Mouse (Mus musculus): ENCODE measurements around the gene Ism2. TPM values are rescaled to one million over a fixed set of nuclear protein-coding genes. Genes with fewer than 3 reads are reported as not detected.

Gene Ism2
- polyA plus RNA-seq, 1 experiment, result not detected

DNA sequence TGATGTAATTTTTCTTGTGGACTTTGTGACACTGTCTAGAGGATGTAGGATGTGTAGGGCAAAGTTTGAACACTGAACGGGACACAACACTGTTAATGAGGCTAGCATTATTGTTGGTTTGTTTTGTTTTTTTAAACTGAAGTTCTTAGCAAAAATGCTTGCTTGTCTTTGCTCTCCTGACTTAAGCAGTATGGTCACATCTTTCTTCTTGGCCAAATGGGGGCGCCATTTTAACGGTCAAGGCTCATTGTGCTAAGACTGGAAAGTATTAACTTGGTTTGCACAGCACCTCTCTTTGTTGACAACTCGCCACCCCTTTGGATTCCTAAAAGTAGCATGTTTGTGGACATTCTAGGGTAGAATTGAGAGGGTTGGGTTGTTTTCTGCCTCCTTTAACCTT, 31.8 kb downstream of the Ism2 start:
- Histone ChIP-seq H3K4me1 (ENCODE audit: control insufficient read depth, insufficient read depth, low read length) (0 out of 2 replicates have a peak, but pooled peaks cover 2% of the 10 kb centered on the region), H3K4me3 (replicated peaks; ENCODE audit: control insufficient read depth, low read depth, low read length) (no peak overlapping the region), H3K27ac (ENCODE audit: control insufficient read depth, insufficient read depth, low read depth, low read length, poor library complexity) (no peak overlapping the region)
- WGBS, result 18% methylated on average over 4 of the region's 4 CpGs
- TF ChIP-seq POLR2A (IDR thresholded peaks at IDR 0.05; ENCODE audit: borderline replicate concordance, control insufficient read depth, low read depth, low read length) (no peak), CTCF (IDR thresholded peaks at IDR 0.05; ENCODE audit: control insufficient read depth, insufficient read depth, low read length) (no peak)

DNA sequence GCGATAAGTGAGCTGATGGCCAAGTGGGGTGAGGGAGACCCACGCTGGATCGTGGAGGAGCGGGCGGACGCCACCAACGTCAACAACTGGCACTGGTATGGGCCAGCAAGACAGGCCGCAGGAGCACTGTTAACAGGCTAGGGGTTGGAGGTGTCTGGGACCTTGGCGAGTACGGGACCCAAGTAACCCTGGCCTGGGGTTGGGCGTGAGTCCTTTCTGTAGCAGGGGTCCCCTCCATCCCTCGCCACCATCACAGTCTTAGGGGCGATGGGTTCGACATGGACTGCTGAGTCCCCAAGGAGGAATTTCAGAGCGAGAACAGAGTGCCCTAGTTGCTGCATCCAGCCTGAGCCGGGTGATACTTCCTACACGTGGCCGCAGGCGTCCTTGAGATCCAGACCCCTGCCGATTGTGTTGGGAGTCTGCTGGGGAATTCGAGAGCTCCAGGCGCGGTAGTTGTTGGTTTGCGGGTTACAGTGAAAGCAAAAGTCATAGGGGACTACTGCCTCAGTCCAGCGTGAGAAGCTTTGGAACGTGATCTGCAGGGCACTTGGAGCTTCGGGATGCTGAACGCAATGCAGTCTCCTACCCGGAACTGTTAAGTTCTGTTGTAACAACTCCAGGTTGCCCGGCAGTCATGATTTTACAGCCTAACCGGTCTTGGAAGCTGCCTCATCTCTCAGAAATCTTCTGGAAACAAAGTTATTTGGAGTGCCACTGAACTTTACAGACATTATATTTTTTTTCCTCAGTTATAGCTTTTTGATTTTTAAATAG, 32.5 kb downstream of the Ism2 start:
- WGBS, result under 1% methylated on average over 31 of the region's 31 CpGs
- Histone ChIP-seq H3K4me3 (replicated peaks; ENCODE audit: control insufficient read depth, low read depth, low read length) (peak overlapping the region; percentile 94), H3K27ac (ENCODE audit: control insufficient read depth, insufficient read depth, low read depth, low read length, poor library complexity) (peak overlapping the region; percentile 82), H3K4me1 (ENCODE audit: control insufficient read depth, insufficient read depth, low read length) (0 out of 2 replicates have a peak, but pooled peaks cover 2% of the 10 kb centered on the region)
- TF ChIP-seq POLR2A (IDR thresholded peaks at IDR 0.05; ENCODE audit: borderline replicate concordance, control insufficient read depth, low read depth, low read length) (no peak), CTCF (IDR thresholded peaks at IDR 0.05; ENCODE audit: control insufficient read depth, insufficient read depth, low read length) (no peak)

DNA sequence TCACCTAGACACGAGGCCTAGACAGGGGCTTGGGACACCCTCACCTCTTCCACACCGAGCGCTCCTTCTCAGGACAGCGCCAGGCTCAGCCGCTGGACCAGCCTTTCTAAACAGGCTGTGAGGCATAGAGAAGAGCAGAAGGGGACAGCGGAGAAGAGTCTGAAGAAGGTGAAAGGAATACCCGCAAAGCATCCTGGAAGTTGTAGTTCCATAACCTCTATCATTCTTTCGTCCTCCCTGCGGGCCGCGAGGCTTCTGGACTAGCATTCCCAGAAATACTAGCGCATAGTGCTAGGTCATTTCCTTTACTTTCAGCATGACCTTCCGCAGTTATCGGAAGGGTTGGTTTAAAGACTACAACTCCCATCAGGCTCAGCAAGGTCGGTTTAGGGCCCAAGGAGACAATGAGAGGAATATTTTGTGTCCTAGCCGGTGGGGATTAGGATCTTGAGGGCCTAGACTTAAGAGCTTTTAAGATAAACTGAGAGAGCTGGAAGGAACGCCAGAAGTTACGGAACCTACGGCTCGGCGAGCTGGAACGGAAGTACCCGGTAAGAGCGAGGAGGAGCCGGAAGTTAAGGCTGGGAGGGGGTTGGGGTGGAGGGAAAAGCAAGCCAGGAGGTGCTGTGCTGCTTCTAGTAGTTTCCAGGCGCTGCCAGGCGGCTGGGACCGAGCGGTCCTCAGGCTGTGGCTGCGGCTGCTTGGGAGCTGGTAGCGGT, 33.2 kb downstream of the Ism2 start, which contains the start of the genes Vipas39 and Ahsa1:
Gene Vipas39, minus strand, starts transcription at position 149 of the 719 bp plus-strand sequence.
Gene Ahsa1, plus strand, starts transcription at position 372 of the 719 bp plus-strand sequence.
- Histone ChIP-seq H3K4me1 (ENCODE audit: control insufficient read depth, insufficient read depth, low read length) (peaks cover 5% of the 10 kb centered on the region; the same call in 1 of the 2 replicates), H3K27ac (ENCODE audit: control insufficient read depth, insufficient read depth, low read depth, low read length, poor library complexity) (peak within 1 kb of the TSS; percentile 82), H3K4me3 (replicated peaks; ENCODE audit: control insufficient read depth, low read depth, low read length) (peak within 1 kb of the TSS; percentile 94)
- WGBS, result under 1% methylated on average over 31 of the region's 31 CpGs
- TF ChIP-seq CTCF (IDR thresholded peaks at IDR 0.05; ENCODE audit: control insufficient read depth, insufficient read depth, low read length) (no peak), POLR2A (IDR thresholded peaks at IDR 0.05; ENCODE audit: borderline replicate concordance, control insufficient read depth, low read depth, low read length) (peak; percentile 95; the same call in 1 of the 2 replicates)

DNA sequence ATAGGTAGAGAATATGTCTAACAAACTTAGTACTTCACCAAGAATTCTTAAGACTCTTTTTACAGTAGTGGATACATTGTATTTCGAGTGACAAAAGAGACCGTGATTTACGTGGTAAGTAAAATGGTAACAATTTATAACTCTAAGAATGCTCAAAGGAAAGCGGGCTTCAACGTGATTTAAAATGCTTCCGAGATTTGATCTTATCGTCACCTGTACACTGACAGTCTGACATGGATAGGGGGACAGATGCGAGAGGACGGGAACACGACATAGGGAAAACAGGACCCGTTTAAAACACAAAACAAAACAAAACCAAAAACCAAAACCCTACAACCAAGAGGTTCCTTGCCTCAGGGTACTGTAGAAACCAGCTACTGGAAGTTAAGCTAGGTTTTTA, 34.1 kb downstream of the Ism2 start:
- no peak overlapping the region for H3K27ac ChIP-seq (ENCODE audit: control insufficient read depth, insufficient read depth, low read depth, low read length, poor library complexity)
- peak overlapping the region; percentile 94 for H3K4me3 ChIP-seq (replicated peaks; ENCODE audit: control insufficient read depth, low read depth, low read length)
- 18% methylated on average over 11 of the region's 11 CpGs for WGBS
- peaks cover 5% of the 10 kb centered on the region; the same call in 1 of the 2 replicates for H3K4me1 ChIP-seq (ENCODE audit: control insufficient read depth, insufficient read depth, low read length)
- TF ChIP-seq CTCF (IDR thresholded peaks at IDR 0.05; ENCODE audit: control insufficient read depth, insufficient read depth, low read length), result no peak
- no peak for TF ChIP-seq POLR2A (IDR thresholded peaks at IDR 0.05; ENCODE audit: borderline replicate concordance, control insufficient read depth, low read depth, low read length)

DNA sequence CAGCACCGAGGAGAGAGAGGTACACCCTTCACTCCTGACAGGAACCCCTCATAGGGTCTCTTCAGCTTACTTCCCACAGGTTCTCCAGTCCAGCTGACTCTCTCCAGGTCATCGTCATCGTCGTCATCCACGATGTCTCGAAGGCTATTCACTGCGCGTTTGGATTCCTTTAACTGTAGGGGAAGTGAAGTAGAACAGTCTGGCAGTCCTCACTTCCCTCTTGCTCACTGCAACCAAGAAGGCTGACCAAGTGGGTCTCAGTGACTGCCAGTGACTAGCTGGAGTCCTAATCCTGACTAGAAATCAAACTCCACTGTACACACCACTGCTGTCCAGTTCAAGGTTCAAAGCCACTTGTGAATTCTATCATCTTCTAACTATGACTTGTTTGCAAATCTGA, 38.9 kb downstream of the Ism2 start:
- Histone ChIP-seq H3K4me1 (ENCODE audit: control insufficient read depth, insufficient read depth, low read length) (peaks cover 3% of the 10 kb centered on the region; the same call in 1 of the 2 replicates), H3K4me3 (replicated peaks; ENCODE audit: control insufficient read depth, low read depth, low read length) (no peak overlapping the region), H3K27ac (ENCODE audit: control insufficient read depth, insufficient read depth, low read depth, low read length, poor library complexity) (no peak overlapping the region)
- 89% methylated on average over 8 of the region's 8 CpGs for WGBS
- TF ChIP-seq POLR2A (IDR thresholded peaks at IDR 0.05; ENCODE audit: borderline replicate concordance, control insufficient read depth, low read depth, low read length) (no peak), CTCF (IDR thresholded peaks at IDR 0.05; ENCODE audit: control insufficient read depth, insufficient read depth, low read length) (no peak)

DNA sequence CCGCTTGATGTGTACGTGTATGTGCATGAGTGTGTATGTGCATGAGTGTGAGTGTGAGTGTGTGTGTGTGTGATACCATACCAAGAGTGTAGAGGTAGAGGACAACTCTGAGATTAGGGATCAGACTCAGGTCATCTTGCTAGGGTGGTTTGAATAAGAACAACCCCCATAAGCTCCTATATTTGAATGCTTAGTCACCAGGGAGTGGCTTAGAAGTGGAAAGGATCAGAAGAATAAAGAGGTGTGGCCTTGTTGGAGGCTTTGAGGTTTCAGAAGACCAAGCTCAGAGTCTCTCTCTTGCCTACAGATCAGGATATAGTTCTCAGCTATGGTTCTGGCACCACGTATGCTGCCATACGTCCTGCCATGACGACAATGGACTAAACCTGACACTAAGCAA, 42.9 kb downstream of the Ism2 start:
- TF ChIP-seq POLR2A (IDR thresholded peaks at IDR 0.05; ENCODE audit: borderline replicate concordance, control insufficient read depth, low read depth, low read length) (no peak), CTCF (IDR thresholded peaks at IDR 0.05; ENCODE audit: control insufficient read depth, insufficient read depth, low read length) (no peak)
- 89% methylated on average over 5 of the region's 5 CpGs for WGBS

DNA sequence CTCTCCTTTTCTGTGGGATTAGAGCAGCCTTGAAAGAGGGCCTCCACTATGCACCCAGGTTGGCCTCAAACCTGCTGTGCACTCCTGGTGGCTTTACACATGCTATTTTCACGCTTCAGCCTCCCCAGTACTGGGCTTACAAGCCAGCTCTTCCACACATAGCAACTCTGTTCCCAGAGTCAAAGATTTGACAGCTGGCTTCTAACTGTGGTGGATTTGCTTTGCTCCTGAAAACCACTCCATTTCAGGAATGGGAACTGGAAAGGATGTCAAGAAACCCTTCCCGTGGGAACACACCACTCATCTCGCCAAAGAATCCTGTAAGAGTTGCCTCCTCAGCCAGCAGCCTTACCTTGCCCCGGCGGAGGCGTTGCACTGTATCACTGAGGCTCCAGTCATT, 45.6 kb downstream of the Ism2 start:
- Histone ChIP-seq H3K4me1 (ENCODE audit: control insufficient read depth, insufficient read depth, low read length) (no peaks in the 10 kb centered on the region), H3K27ac (ENCODE audit: control insufficient read depth, insufficient read depth, low read depth, low read length, poor library complexity) (no peak overlapping the region), H3K4me3 (replicated peaks; ENCODE audit: control insufficient read depth, low read depth, low read length) (no peak overlapping the region)
- TF ChIP-seq CTCF (IDR thresholded peaks at IDR 0.05; ENCODE audit: control insufficient read depth, insufficient read depth, low read length) (no peak), POLR2A (IDR thresholded peaks at IDR 0.05; ENCODE audit: borderline replicate concordance, control insufficient read depth, low read depth, low read length) (no peak)
- WGBS, result 90% methylated on average over 6 of the region's 6 CpGs

More for the DNA sequence above, 42.9 kb downstream of the Ism2 start:
- Histone ChIP-seq H3K4me1 (ENCODE audit: control insufficient read depth, insufficient read depth, low read length) (peaks cover 2% of the 10 kb centered on the region; the same call in 1 of the 2 replicates), H3K27ac (ENCODE audit: control insufficient read depth, insufficient read depth, low read depth, low read length, poor library complexity) (no peak overlapping the region), H3K4me3 (replicated peaks; ENCODE audit: control insufficient read depth, low read depth, low read length) (no peak overlapping the region)

DNA sequence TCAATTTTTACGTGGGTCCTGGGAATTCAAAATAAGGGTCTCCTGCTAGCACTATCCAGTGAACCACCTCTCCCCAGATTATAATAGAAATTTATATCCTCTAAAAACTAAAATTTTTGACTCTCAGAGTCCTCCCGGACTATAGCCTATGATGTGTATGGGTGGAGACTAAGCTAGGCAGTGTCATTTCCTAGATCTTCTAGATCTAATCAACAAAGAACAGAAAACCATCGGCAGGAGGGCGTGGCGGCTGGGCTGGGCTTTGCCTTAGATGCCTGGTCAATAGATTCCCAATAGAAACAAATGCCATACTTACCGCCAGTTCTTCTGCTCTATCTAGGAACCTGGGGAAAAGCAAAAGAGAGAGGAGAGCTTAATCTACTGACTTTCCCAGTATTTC, 49.3 kb downstream of the Ism2 start:
- Histone ChIP-seq H3K27ac (ENCODE audit: control insufficient read depth, insufficient read depth, low read depth, low read length, poor library complexity) (no peak overlapping the region), H3K4me3 (replicated peaks; ENCODE audit: control insufficient read depth, low read depth, low read length) (no peak overlapping the region), H3K4me1 (ENCODE audit: control insufficient read depth, insufficient read depth, low read length) (no peaks in the 10 kb centered on the region)
- 69% methylated on average over 6 of the region's 6 CpGs for WGBS
- TF ChIP-seq POLR2A (IDR thresholded peaks at IDR 0.05; ENCODE audit: borderline replicate concordance, control insufficient read depth, low read depth, low read length), result no peak
- no peak for TF ChIP-seq CTCF (IDR thresholded peaks at IDR 0.05; ENCODE audit: control insufficient read depth, insufficient read depth, low read length)

All from bone marrow, adult 2 months (tissue).